Mouse (Mus musculus) lung, adult 2 months (tissue): ENCODE results near the gene Tdrd6.

Source experiments
- CTCF ChIP-seq: fragments of 200-500 bp; IDR thresholded peaks from 2 replicates; pipeline ENCODE4 v1.5.1; 2011; ENCODE audit warnings: mild to moderate bottlenecking, low read length, control low read depth; ENCODE audit not compliant: insufficient read depth
- POLR2A ChIP-seq: fragments of 200-500 bp; IDR thresholded peaks from 2 replicates; pipeline ENCODE4 v1.6.1; 2011; ENCODE audit warnings: low read depth, mild to moderate bottlenecking, control low read depth, low read length, borderline replicate concordance; ENCODE audit errors: extremely low read depth

DNA sequence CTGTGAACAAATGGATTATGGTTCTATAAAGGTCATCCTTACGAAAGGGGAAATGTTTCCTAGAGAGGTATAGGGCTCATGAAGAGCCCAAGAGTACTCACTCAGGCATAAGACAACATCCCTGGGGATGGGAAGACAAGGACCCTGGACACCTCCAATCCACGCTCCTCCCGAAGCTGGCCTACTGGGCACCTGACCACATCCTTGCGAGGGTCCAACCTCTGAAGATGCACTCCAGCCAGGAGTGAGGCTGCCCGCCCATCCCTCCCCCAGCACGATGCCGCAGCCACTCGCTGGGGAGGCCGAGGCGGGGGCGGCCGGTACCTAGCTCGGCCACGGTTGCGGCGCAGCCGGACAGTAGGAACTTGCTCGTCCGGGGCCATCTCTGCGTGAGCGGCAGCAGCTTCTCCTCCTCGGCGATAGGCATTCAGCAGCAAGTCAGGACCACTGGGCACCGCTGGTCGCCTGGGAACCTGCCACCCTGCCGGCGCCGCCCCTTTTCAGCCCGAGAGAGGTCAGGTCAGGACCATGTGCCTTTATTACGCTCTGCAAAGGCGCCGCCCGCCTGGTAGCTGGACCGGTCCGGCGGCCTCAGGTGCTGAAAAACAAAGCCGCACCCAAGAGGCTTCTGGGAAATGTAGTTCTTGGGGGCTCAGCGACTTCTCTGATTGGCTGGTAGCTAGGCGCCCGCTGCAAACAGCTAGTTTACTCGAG, 36.6 kb upstream of the Tdrd6 start, which contains the start of gene Slc25a27:
- TF ChIP-seq CTCF (no peak), POLR2A (peak; percentile 40; the same call in 1 of the 2 replicates)
